Mouse (Mus musculus): ENCODE measurements at regions not wholly inside any gene's neighbourhood (a gene's known extent, or its start where the extent isn't known, plus 50 kb on each side); places are given as distances from the start of the nearest gene placed in this dataset.
"Not testable (repeated sequence)": the region's sequence is repeated elsewhere in the genome, so short reads cannot be mapped to it uniquely, and the experiment has no call there.

GRCm38 (mm10) chr10:117453406-117454170 lies 73.8 kb upstream of the Cpsf6 start:
- DNase-seq (ENCODE audit: low spot score) (no peak), ATAC-seq (ENCODE audit: insufficient number of reproducible peaks, low FRiP score, low TSS enrichment, low read depth) (no peak)
- Histone ChIP-seq H3K9me3 (ENCODE audit: control insufficient read depth, low read length) (no peaks in the 10 kb centered on the region), H3K36me3 (ENCODE audit: control insufficient read depth, insufficient read depth, low read length) (no peaks in the 10 kb centered on the region), H3K4me2 (ENCODE audit: low read depth, severe bottlenecking) (no peak overlapping the region), H3K27ac (replicated peaks; ENCODE audit: low read depth, low read length) (no peak overlapping the region), H3K27me3 (ENCODE audit: control insufficient read depth, insufficient read depth, low read length) (no peaks in the 10 kb centered on the region), H3K4me3 (ENCODE audit: low read depth, low read length) (no peak overlapping the region), H3K9ac (ENCODE audit: low read length) (no peak overlapping the region), H3K4me1 (ENCODE audit: control insufficient read depth, insufficient read depth, low read length) (no peaks in the 10 kb centered on the region)
- 88% methylated on average over 7 of the region's 7 CpGs for WGBS

- H3K27ac ChIP-seq (replicated peaks; ENCODE audit: low read depth, low read length), result no peak overlapping the region
These were observed 72.6 kb upstream of the Cpsf6 start for GRCm38 (mm10) chr10:117452190-117452950.

GRCm38 (mm10) chr10:117451396-117452185 lies 71.8 kb upstream of the Cpsf6 start:
- H3K36me3 ChIP-seq (ENCODE audit: control insufficient read depth, insufficient read depth, low read length), result no peaks in the 10 kb centered on the region
- H3K4me1 ChIP-seq (ENCODE audit: control insufficient read depth, insufficient read depth, low read length), result no peaks in the 10 kb centered on the region
- H3K4me3 ChIP-seq (ENCODE audit: low read depth, low read length), result no peak overlapping the region
- 96% methylated on average over 9 of the region's 9 CpGs for WGBS
- DNase-seq (ENCODE audit: low spot score), result no peak
- ATAC-seq (ENCODE audit: insufficient number of reproducible peaks, low FRiP score, low TSS enrichment, low read depth), result no peak
- H3K27ac ChIP-seq (replicated peaks; ENCODE audit: low read depth, low read length), result no peak overlapping the region
- no peaks in the 10 kb centered on the region for H3K9me3 ChIP-seq (ENCODE audit: control insufficient read depth, low read length)
- no peak overlapping the region for H3K4me2 ChIP-seq (ENCODE audit: low read depth, severe bottlenecking)
- no peak overlapping the region for H3K9ac ChIP-seq (ENCODE audit: low read length)
- no peaks in the 10 kb centered on the region for H3K27me3 ChIP-seq (ENCODE audit: control insufficient read depth, insufficient read depth, low read length)

More at GRCm38 (mm10) chr10:117452190-117452950, 72.6 kb upstream of the Cpsf6 start:
- WGBS, result 44% methylated on average over 7 of the region's 7 CpGs
- Histone ChIP-seq H3K4me3 (ENCODE audit: low read depth, low read length) (no peak overlapping the region), H3K27me3 (ENCODE audit: control insufficient read depth, insufficient read depth, low read length) (no peaks in the 10 kb centered on the region), H3K4me2 (ENCODE audit: low read depth, severe bottlenecking) (no peak overlapping the region), H3K36me3 (ENCODE audit: control insufficient read depth, insufficient read depth, low read length) (no peaks in the 10 kb centered on the region), H3K9ac (ENCODE audit: low read length) (no peak overlapping the region), H3K4me1 (ENCODE audit: control insufficient read depth, insufficient read depth, low read length) (no peaks in the 10 kb centered on the region), H3K9me3 (ENCODE audit: control insufficient read depth, low read length) (no peaks in the 10 kb centered on the region)
- DNase-seq (ENCODE audit: low spot score) (no peak), ATAC-seq (ENCODE audit: insufficient number of reproducible peaks, low FRiP score, low TSS enrichment, low read depth) (no peak)

GRCm38 (mm10) chr10:117450631-117451030 lies 70.8 kb upstream of the Cpsf6 start:
- Histone ChIP-seq H3K4me2 (ENCODE audit: low read depth, severe bottlenecking) (no peak overlapping the region), H3K27me3 (ENCODE audit: control insufficient read depth, insufficient read depth, low read length) (no peaks in the 10 kb centered on the region), H3K36me3 (ENCODE audit: control insufficient read depth, insufficient read depth, low read length) (no peaks in the 10 kb centered on the region), H3K27ac (replicated peaks; ENCODE audit: low read depth, low read length) (no peak overlapping the region), H3K9me3 (ENCODE audit: control insufficient read depth, low read length) (no peaks in the 10 kb centered on the region), H3K4me3 (ENCODE audit: low read depth, low read length) (no peak overlapping the region), H3K9ac (ENCODE audit: low read length) (no peak overlapping the region), H3K4me1 (ENCODE audit: control insufficient read depth, insufficient read depth, low read length) (no peaks in the 10 kb centered on the region)
- DNase-seq (ENCODE audit: low spot score), result no peak
- no peak for ATAC-seq (ENCODE audit: insufficient number of reproducible peaks, low FRiP score, low TSS enrichment, low read depth)
- WGBS, result 94% methylated on average over 4 of the region's 4 CpGs

- Histone ChIP-seq H3K4me2 (ENCODE audit: low read depth, severe bottlenecking) (no peak overlapping the region), H3K36me3 (ENCODE audit: control insufficient read depth, insufficient read depth, low read length) (no peaks in the 10 kb centered on the region), H3K9ac (ENCODE audit: low read length) (no peak overlapping the region), H3K27me3 (ENCODE audit: control insufficient read depth, insufficient read depth, low read length) (no peaks in the 10 kb centered on the region), H3K4me1 (ENCODE audit: control insufficient read depth, insufficient read depth, low read length) (no peaks in the 10 kb centered on the region), H3K4me3 (ENCODE audit: low read depth, low read length) (no peak overlapping the region), H3K27ac (replicated peaks; ENCODE audit: low read depth, low read length) (no peak overlapping the region), H3K9me3 (ENCODE audit: control insufficient read depth, low read length) (no peaks in the 10 kb centered on the region)
- ATAC-seq (ENCODE audit: insufficient number of reproducible peaks, low FRiP score, low TSS enrichment, low read depth) (no peak), DNase-seq (ENCODE audit: low spot score) (no peak)
- 96% methylated on average over 1 of the region's 1 CpGs for WGBS
These were observed 70.4 kb upstream of the Cpsf6 start for GRCm38 (mm10) chr10:117450240-117450569.

GRCm38 (mm10) chr10:117449416-117450239 lies 69.8 kb upstream of the Cpsf6 start:
- H3K27me3 ChIP-seq (ENCODE audit: control insufficient read depth, insufficient read depth, low read length), result no peaks in the 10 kb centered on the region
- H3K27ac ChIP-seq (replicated peaks; ENCODE audit: low read depth, low read length), result no peak overlapping the region
- DNase-seq (ENCODE audit: low spot score) (no peak), ATAC-seq (ENCODE audit: insufficient number of reproducible peaks, low FRiP score, low TSS enrichment, low read depth) (no peak)
- H3K4me1 ChIP-seq (ENCODE audit: control insufficient read depth, insufficient read depth, low read length), result no peaks in the 10 kb centered on the region
- H3K4me2 ChIP-seq (ENCODE audit: low read depth, severe bottlenecking), result no peak overlapping the region
- no peak overlapping the region for H3K4me3 ChIP-seq (ENCODE audit: low read depth, low read length)
- 90% methylated on average over 3 of the region's 3 CpGs for WGBS
- H3K36me3 ChIP-seq (ENCODE audit: control insufficient read depth, insufficient read depth, low read length), result no peaks in the 10 kb centered on the region
- H3K9me3 ChIP-seq (ENCODE audit: control insufficient read depth, low read length), result no peaks in the 10 kb centered on the region
- no peak overlapping the region for H3K9ac ChIP-seq (ENCODE audit: low read length)

- not testable (repeated sequence) for H3K27ac ChIP-seq (replicated peaks; ENCODE audit: low read depth, low read length); ATAC-seq (ENCODE audit: insufficient number of reproducible peaks, low FRiP score, low TSS enrichment, low read depth); H3K9me3 ChIP-seq (ENCODE audit: control insufficient read depth, low read length); H3K36me3 ChIP-seq (ENCODE audit: control insufficient read depth, insufficient read depth, low read length); H3K4me2 ChIP-seq (ENCODE audit: low read depth, severe bottlenecking); H3K27me3 ChIP-seq (ENCODE audit: control insufficient read depth, insufficient read depth, low read length); DNase-seq (ENCODE audit: low spot score); H3K9ac ChIP-seq (ENCODE audit: low read length); H3K4me3 ChIP-seq (ENCODE audit: low read depth, low read length); H3K4me1 ChIP-seq (ENCODE audit: control insufficient read depth, insufficient read depth, low read length)
- 82% methylated on average over 3 of the region's 3 CpGs for WGBS
These were observed 69.0 kb upstream of the Cpsf6 start for GRCm38 (mm10) chr10:117448783-117449182.

GRCm38 (mm10) chr10:117447626-117448025 lies 67.8 kb upstream of the Cpsf6 start:
- ATAC-seq (ENCODE audit: insufficient number of reproducible peaks, low FRiP score, low TSS enrichment, low read depth), result no peak

More at GRCm38 (mm10) chr10:117447626-117448025, 67.8 kb upstream of the Cpsf6 start:
- no peak overlapping the region for H3K4me3 ChIP-seq (ENCODE audit: low read depth, low read length)
- H3K4me1 ChIP-seq (ENCODE audit: control insufficient read depth, insufficient read depth, low read length), result no peaks in the 10 kb centered on the region
- no peak for DNase-seq (ENCODE audit: low spot score)
- WGBS, result 94% methylated on average over 8 of the region's 8 CpGs
- H3K36me3 ChIP-seq (ENCODE audit: control insufficient read depth, insufficient read depth, low read length), result no peaks in the 10 kb centered on the region
- no peak overlapping the region for H3K9ac ChIP-seq (ENCODE audit: low read length)
- H3K27me3 ChIP-seq (ENCODE audit: control insufficient read depth, insufficient read depth, low read length), result no peaks in the 10 kb centered on the region
- H3K9me3 ChIP-seq (ENCODE audit: control insufficient read depth, low read length), result no peaks in the 10 kb centered on the region
- H3K4me2 ChIP-seq (ENCODE audit: low read depth, severe bottlenecking), result no peak overlapping the region
- H3K27ac ChIP-seq (replicated peaks; ENCODE audit: low read depth, low read length), result no peak overlapping the region
